Mouse (Mus musculus): Measurements from ENCODE around the gene Gpkow. TPM values are rescaled to one million over a fixed set of nuclear protein-coding genes. Genes with fewer than 3 reads are reported as not detected.

Gpkow gene
- total RNA-seq, 1 experiment from 2014 or later: 46.2 TPM

- ATAC-seq (replicated peaks; ENCODE audit: insufficient number of reproducible peaks, low FRiP score, low TSS enrichment, poor library complexity, severe bottlenecking): no peak
Measured at GRCm38 (mm10) chrX:7739336-7740081, 42.6 kb downstream of the Gpkow start.

GRCm38 (mm10) chrX:7740082-7740819, 43.3 kb downstream of the Gpkow start:
- ATAC-seq (replicated peaks; ENCODE audit: insufficient number of reproducible peaks, low FRiP score, low TSS enrichment, poor library complexity, severe bottlenecking): no peak

GRCm38 (mm10) chrX:7741103-7741502, 44.2 kb downstream of the Gpkow start:
- no peak for ATAC-seq (replicated peaks; ENCODE audit: insufficient number of reproducible peaks, low FRiP score, low TSS enrichment, poor library complexity, severe bottlenecking)

- no peak for ATAC-seq (replicated peaks; ENCODE audit: insufficient number of reproducible peaks, low FRiP score, low TSS enrichment, poor library complexity, severe bottlenecking)
Measured at GRCm38 (mm10) chrX:7743470-7743869, 46.5 kb downstream of the Gpkow start.

- no peak for ATAC-seq (replicated peaks; ENCODE audit: insufficient number of reproducible peaks, low FRiP score, low TSS enrichment, poor library complexity, severe bottlenecking)
Measured at GRCm38 (mm10) chrX:7744940-7745339, 48.0 kb downstream of the Gpkow start.

GRCm38 (mm10) chrX:7745429-7745828, 48.5 kb downstream of the Gpkow start:
- ATAC-seq (replicated peaks; ENCODE audit: insufficient number of reproducible peaks, low FRiP score, low TSS enrichment, poor library complexity, severe bottlenecking): no peak

- ATAC-seq (replicated peaks; ENCODE audit: insufficient number of reproducible peaks, low FRiP score, low TSS enrichment, poor library complexity, severe bottlenecking): no peak
Measured at GRCm38 (mm10) chrX:7750432-7751116, 53.6 kb downstream of the Gpkow start, which contains the start of gene Ccdc120. Ccdc120 (minus strand) TSS chrX:7750905.

- ATAC-seq (replicated peaks; ENCODE audit: insufficient number of reproducible peaks, low FRiP score, low TSS enrichment, poor library complexity, severe bottlenecking): peak; percentile 63; the same call in 1 of the 2 replicates
Measured at GRCm38 (mm10) chrX:7753627-7754026, 56.7 kb downstream of the Gpkow start.

Other genes with a start within 250 kb of the Gpkow start
- 0.68 TPM in 1 of 3 replicates, not detected in the others for gene Foxp3, start 123.5 kb upstream of the Gpkow start, total RNA-seq (2017)
- 0.85 to 3.4 TPM in 2 of 3 replicates, not detected in the other for gene Ppp1r3f, start 122.8 kb upstream of the Gpkow start, total RNA-seq (2017)
- gene Ccdc22, start 91.6 kb upstream of the Gpkow start, total RNA-seq (2017): 10.1 to 16.2 TPM (median 15.0 TPM) in 3 replicates
- gene Cacna1f, start 90.0 kb upstream of the Gpkow start, total RNA-seq (2017): 0.10 TPM in 1 of 3 replicates, not detected in the others
- 1.7 to 5.0 TPM in 2 of 3 replicates, not detected in the other for gene Syp, start 58.7 kb upstream of the Gpkow start, total RNA-seq (2017)
- gene Prickle3, start 39.9 kb upstream of the Gpkow start, total RNA-seq (2017): 8.0 to 14.9 TPM (median 10.3 TPM) in 3 replicates
- 38.4 to 68.2 TPM (median 39.7 TPM) in 3 replicates for gene Plp2, start 25.7 kb upstream of the Gpkow start, total RNA-seq (2017)
- gene Magix, start 15.9 kb upstream of the Gpkow start, total RNA-seq (2017): not detected in 3 replicates
- 27.2 to 41.6 TPM (median 36.4 TPM) in 3 replicates for gene Wdr45, start 17.2 kb downstream of the Gpkow start, total RNA-seq (2017)
- 0.75 TPM in 1 of 3 replicates, not detected in the others for gene Gm45208, start 25.1 kb downstream of the Gpkow start, total RNA-seq (2017)
- gene Praf2, start 31.3 kb downstream of the Gpkow start, total RNA-seq (2017): 6.3 to 9.0 TPM (median 6.8 TPM) in 3 replicates
- gene Ccdc120, start 53.8 kb downstream of the Gpkow start, total RNA-seq (2017): not detected in 3 replicates
- 14.5 to 27.8 TPM (median 20.8 TPM) in 3 replicates for gene Tfe3, start 65.4 kb downstream of the Gpkow start, total RNA-seq (2017)
- gene Gripap1, start 92.6 kb downstream of the Gpkow start, total RNA-seq (2017): 67.2 to 156 TPM (median 123 TPM) in 3 replicates
- 1.3 TPM in 1 of 3 replicates, not detected in the others for gene Kcnd1, start 125.2 kb downstream of the Gpkow start, total RNA-seq (2017)
- gene Otud5, start 144.2 kb downstream of the Gpkow start, total RNA-seq (2017): 79.5 to 120 TPM (median 107 TPM) in 3 replicates
- 3.0 to 9.9 TPM (median 3.6 TPM) in 3 replicates for gene Pim2, start 181.1 kb downstream of the Gpkow start, total RNA-seq (2017)
- gene Slc35a2, start 186.9 kb downstream of the Gpkow start, total RNA-seq (2017): 7.9 to 18.1 TPM (median 15.9 TPM) in 3 replicates
- gene Pqbp1, start 202.1 kb downstream of the Gpkow start, total RNA-seq (2017): 119 to 165 TPM (median 164 TPM) in 3 replicates
- 12.0 to 33.0 TPM (median 21.2 TPM) in 3 replicates for gene Timm17b, start 202.2 kb downstream of the Gpkow start, total RNA-seq (2017)
- not detected in 3 replicates for gene Gm10491, start 210.7 kb downstream of the Gpkow start, total RNA-seq (2017)
- not detected in 3 replicates for gene Gm10490, start 212.4 kb downstream of the Gpkow start, total RNA-seq (2017)
- gene Pcsk1n, start 222.7 kb downstream of the Gpkow start, total RNA-seq (2017): not detected in 3 replicates
- gene Eras, start 231.5 kb downstream of the Gpkow start, total RNA-seq (2017): not detected in 3 replicates

Data from monocyte, adult 5-6 weeks (primary cell).